Mouse (Mus musculus): ENCODE results near the gene Krtap19-4. TPM values are rescaled to one million over a fixed set of nuclear protein-coding genes. Genes with fewer than 3 reads are reported as not detected.

Gene Krtap19-4
- polyA plus RNA-seq, 1 experiment from 2014 or later, result not detected

Other genes starting within 250 kb of the Krtap19-4 start
- gene Krtap26-1, start 237.3 kb downstream of the Krtap19-4 start, polyA plus RNA-seq (2015; fragmentation: Nextera tagmentation; extraction: Ambion mirVana), result not detected in 2 replicates
- not detected in 2 replicates for gene Krtap27-1, start 213.4 kb downstream of the Krtap19-4 start, polyA plus RNA-seq (2015; fragmentation: Nextera tagmentation; extraction: Ambion mirVana)
- not detected in 2 replicates for gene 2310061N02Rik, start 177.1 kb downstream of the Krtap19-4 start, polyA plus RNA-seq (2015; fragmentation: Nextera tagmentation; extraction: Ambion mirVana)
- not detected in 2 replicates for gene Krtap13-1, start 156.2 kb downstream of the Krtap19-4 start, polyA plus RNA-seq (2015; fragmentation: Nextera tagmentation; extraction: Ambion mirVana)
- gene Krtap13, start 133.5 kb downstream of the Krtap19-4 start, polyA plus RNA-seq (2015; fragmentation: Nextera tagmentation; extraction: Ambion mirVana), result not detected in 2 replicates
- not detected in 2 replicates for gene 2310034C09Rik, start 126.2 kb downstream of the Krtap19-4 start, polyA plus RNA-seq (2015; fragmentation: Nextera tagmentation; extraction: Ambion mirVana)
- not detected in 2 replicates for gene 2310057N15Rik, start 110.9 kb downstream of the Krtap19-4 start, polyA plus RNA-seq (2015; fragmentation: Nextera tagmentation; extraction: Ambion mirVana)
- not detected in 2 replicates for gene Gm5965, start 107.2 kb downstream of the Krtap19-4 start, polyA plus RNA-seq (2015; fragmentation: Nextera tagmentation; extraction: Ambion mirVana)
- not detected in 2 replicates for gene Gm20741, start 72.9 kb downstream of the Krtap19-4 start, polyA plus RNA-seq (2015; fragmentation: Nextera tagmentation; extraction: Ambion mirVana)
- gene Krtap15, start 64.9 kb downstream of the Krtap19-4 start, polyA plus RNA-seq (2015; fragmentation: Nextera tagmentation; extraction: Ambion mirVana), result not detected in 2 replicates
- gene Krtap14, start 58.9 kb downstream of the Krtap19-4 start, polyA plus RNA-seq (2015; fragmentation: Nextera tagmentation; extraction: Ambion mirVana), result not detected in 2 replicates
- not detected in 2 replicates for gene Krtap19-1, start 15.7 kb downstream of the Krtap19-4 start, polyA plus RNA-seq (2015; fragmentation: Nextera tagmentation; extraction: Ambion mirVana)
- gene Krtap19-2, start 10.8 kb downstream of the Krtap19-4 start, polyA plus RNA-seq (2015; fragmentation: Nextera tagmentation; extraction: Ambion mirVana), result not detected in 2 replicates
- not detected in 2 replicates for gene Krtap19-3, start 7.1 kb downstream of the Krtap19-4 start, polyA plus RNA-seq (2015; fragmentation: Nextera tagmentation; extraction: Ambion mirVana)
- not detected in 2 replicates for gene Krtap19-5, start 11.4 kb upstream of the Krtap19-4 start, polyA plus RNA-seq (2015; fragmentation: Nextera tagmentation; extraction: Ambion mirVana)
- gene Krtap19-9b, start 47.2 kb upstream of the Krtap19-4 start, polyA plus RNA-seq (2015; fragmentation: Nextera tagmentation; extraction: Ambion mirVana), result not detected in 2 replicates
- gene Krtap16-3, start 77.8 kb upstream of the Krtap19-4 start, polyA plus RNA-seq (2015; fragmentation: Nextera tagmentation; extraction: Ambion mirVana), result not detected in 2 replicates
- not detected in 2 replicates for gene Krtap22-2, start 125.7 kb upstream of the Krtap19-4 start, polyA plus RNA-seq (2015; fragmentation: Nextera tagmentation; extraction: Ambion mirVana)
- gene Gm10229, start 130.2 kb upstream of the Krtap19-4 start, polyA plus RNA-seq (2015; fragmentation: Nextera tagmentation; extraction: Ambion mirVana), result not detected in 2 replicates
- gene Krtap6-1, start 146.6 kb upstream of the Krtap19-4 start, polyA plus RNA-seq (2015; fragmentation: Nextera tagmentation; extraction: Ambion mirVana), result not detected in 2 replicates
- gene Gm10228, start 156.4 kb upstream of the Krtap19-4 start, polyA plus RNA-seq (2015; fragmentation: Nextera tagmentation; extraction: Ambion mirVana), result not detected in 2 replicates
- gene Krtap6-5, start 162.8 kb upstream of the Krtap19-4 start, polyA plus RNA-seq (2015; fragmentation: Nextera tagmentation; extraction: Ambion mirVana), result not detected in 2 replicates
- gene 1110025L11Rik, start 178.9 kb upstream of the Krtap19-4 start, polyA plus RNA-seq (2015; fragmentation: Nextera tagmentation; extraction: Ambion mirVana), result not detected in 2 replicates
- gene Krtap6-3, start 198.9 kb upstream of the Krtap19-4 start, polyA plus RNA-seq (2015; fragmentation: Nextera tagmentation; extraction: Ambion mirVana), result not detected in 2 replicates

All from limb, embryonic 13.5 days (tissue).